Mouse (Mus musculus) stomach, embryonic 14.5 days (tissue): ENCODE data around the gene Sept3. TPM values are rescaled to one million over a fixed set of nuclear protein-coding genes. Genes with fewer than 3 reads are reported as not detected.

ENCODE experiments used
- ATAC-seq: fragments of 200-750 bp; cut with Nextera tagmentation; 2 replicates; pipeline ENCODE4 v1.8.0; 2017; ENCODE audit warnings: low read depth, moderate TSS enrichment; ENCODE audit not compliant: insufficient number of reproducible peaks, insufficient read depth, low FRiP score
- H3K27ac ChIP-seq: fragments of 300-500 bp; sonication (generic); 2 replicates; pipeline ENCODE4 v1.5.1; 2014; ENCODE audit warnings: mild to moderate bottlenecking, low read length, moderate library complexity, mixed read lengths
- H3K27me3 ChIP-seq: fragments of 300-500 bp; sonication (generic); 2 replicates; pipeline ENCODE4 v1.6.1; 2014; ENCODE audit warnings: low read length, control low read depth, mixed read lengths; ENCODE audit not compliant: control insufficient read depth, insufficient read depth
- H3K36me3 ChIP-seq: fragments of 300-500 bp; sonication (generic); 2 replicates; pipeline ENCODE4 v1.6.1; 2014; ENCODE audit warnings: mild to moderate bottlenecking, control low read depth, low read length, moderate library complexity, mixed read lengths; ENCODE audit not compliant: control insufficient read depth, insufficient read depth
- H3K4me1 ChIP-seq: fragments of 300-500 bp; sonication (generic); 2 replicates; pipeline ENCODE4 v1.6.1; 2014; ENCODE audit warnings: low read length, control low read depth, mixed read lengths; ENCODE audit not compliant: control insufficient read depth, insufficient read depth
- H3K4me2 ChIP-seq: fragments of 300-500 bp; sonication (generic); replicated peaks from 2 replicates; pipeline ENCODE4 v1.6.1; 2014; ENCODE audit warnings: low read depth, low read length, control low read depth
- H3K4me3 ChIP-seq: fragments of 300-500 bp; sonication (generic); 2 replicates; pipeline ENCODE4 v1.5.1; 2014; ENCODE audit warnings: low read depth, low read length, control low read depth
- H3K9ac ChIP-seq: fragments of 300-500 bp; sonication (generic); replicated peaks from 2 replicates; pipeline ENCODE4 v1.6.1; 2014; ENCODE audit warnings: low read depth, mild to moderate bottlenecking, control low read depth, low read length, moderate library complexity, mixed read lengths
- H3K9me3 ChIP-seq: fragments of 300-500 bp; sonication (generic); 2 replicates; pipeline ENCODE4 v1.6.1; 2016; ENCODE audit warnings: low read depth, low read length, control low read depth; ENCODE audit not compliant: control insufficient read depth
- WGBS: fragments of 180-500 bp; shearing (Covaris S2); extraction: QIAGEN DNeasy Blood & Tissue Kit; methylation state at CpG from one replicate; pipeline ENCODE4 v1.1.7; 2014; 5-methylcytosine and 5-hydroxymethylcytosine counted together
- polyA plus RNA-seq: library from polyadenylated mRNA; unstranded; fragments of >200 nt; fragmentation: Nextera tagmentation; extraction: Ambion mirVana; gene quantifications from 2 replicates; pipeline ENCODE4 v1.2.1, GENCODE M21; 2014

The Sept3 gene
- polyA plus RNA-seq, 1 experiment from 2014 or later: 16.1 TPM

- no peak for ATAC-seq
- Histone ChIP-seq H3K9ac (no peak overlapping the region), H3K4me3 (no peak overlapping the region), H3K9me3 (no peaks in the 10 kb centered on the region), H3K27me3 (no peaks in the 10 kb centered on the region), H3K27ac (no peak overlapping the region), H3K4me1 (no peaks in the 10 kb centered on the region), H3K36me3 (no peaks in the 10 kb centered on the region), H3K4me2 (no peak overlapping the region)
- WGBS: 47% methylated on average over 4 of the region's 4 CpGs
Observed at GRCm38 (mm10) chr15:82255248-82255647, 19.4 kb upstream of the Sept3 start.

- Histone ChIP-seq H3K4me2 (no peak overlapping the region), H3K4me1 (no peaks in the 10 kb centered on the region), H3K36me3 (no peaks in the 10 kb centered on the region), H3K27me3 (no peaks in the 10 kb centered on the region), H3K9me3 (no peaks in the 10 kb centered on the region), H3K27ac (no peak overlapping the region), H3K4me3 (no peak overlapping the region), H3K9ac (no peak overlapping the region)
- no peak for ATAC-seq
- 31% methylated on average over 10 of the region's 10 CpGs for WGBS
Observed at GRCm38 (mm10) chr15:82255944-82256383, 18.7 kb upstream of the Sept3 start.

GRCm38 (mm10) chr15:82259510-82259909, 15.2 kb upstream of the Sept3 start:
- no peak overlapping the region for H3K4me3 ChIP-seq
- H3K4me2 ChIP-seq: no peak overlapping the region
- H3K27ac ChIP-seq: no peak overlapping the region
- H3K27me3 ChIP-seq: no peaks in the 10 kb centered on the region
- no peaks in the 10 kb centered on the region for H3K9me3 ChIP-seq
- no peak for ATAC-seq
- H3K36me3 ChIP-seq: no peaks in the 10 kb centered on the region
- no peak overlapping the region for H3K9ac ChIP-seq
- 12% methylated on average over 16 of the region's 16 CpGs for WGBS
- no peaks in the 10 kb centered on the region for H3K4me1 ChIP-seq

- Histone ChIP-seq H3K9me3 (no peaks in the 10 kb centered on the region), H3K4me2 (no peak overlapping the region), H3K4me1 (no peaks in the 10 kb centered on the region), H3K4me3 (no peak overlapping the region), H3K9ac (no peak overlapping the region), H3K36me3 (no peaks in the 10 kb centered on the region), H3K27me3 (no peaks in the 10 kb centered on the region), H3K27ac (no peak overlapping the region)
- WGBS: 10% methylated on average over 6 of the region's 6 CpGs
- ATAC-seq: no peak
Observed at GRCm38 (mm10) chr15:82266356-82266755, 8.3 kb upstream of the Sept3 start.

- 22% methylated on average over 3 of the region's 3 CpGs for WGBS
- no peak overlapping the region for H3K4me2 ChIP-seq
- H3K9me3 ChIP-seq: no peaks in the 10 kb centered on the region
- no peaks in the 10 kb centered on the region for H3K36me3 ChIP-seq
- no peak overlapping the region for H3K27ac ChIP-seq
- H3K27me3 ChIP-seq: no peaks in the 10 kb centered on the region
- no peak overlapping the region for H3K9ac ChIP-seq
- no peaks in the 10 kb centered on the region for H3K4me1 ChIP-seq
- H3K4me3 ChIP-seq: no peak overlapping the region
- ATAC-seq: no peak
Observed at GRCm38 (mm10) chr15:82268185-82268584, 6.5 kb upstream of the Sept3 start.

- Histone ChIP-seq H3K4me2 (no peak overlapping the region), H3K4me3 (no peak overlapping the region), H3K36me3 (no peaks in the 10 kb centered on the region), H3K4me1 (no peaks in the 10 kb centered on the region), H3K27ac (no peak overlapping the region), H3K27me3 (no peaks in the 10 kb centered on the region), H3K9me3 (no peaks in the 10 kb centered on the region), H3K9ac (no peak overlapping the region)
- WGBS: 89% methylated on average over 9 of the region's 9 CpGs
- ATAC-seq: no peak
Observed at GRCm38 (mm10) chr15:82268783-82269182, 5.9 kb upstream of the Sept3 start.

GRCm38 (mm10) chr15:82271201-82271600, 3.5 kb upstream of the Sept3 start:
- H3K27ac ChIP-seq: no peak overlapping the region
- peaks cover 6% of the 10 kb centered on the region for H3K27me3 ChIP-seq
- no peak overlapping the region for H3K4me2 ChIP-seq
- ATAC-seq: no peak
- H3K4me1 ChIP-seq: peaks cover 12% of the 10 kb centered on the region; the same call in 1 of the 2 replicates
- no peaks in the 10 kb centered on the region for H3K36me3 ChIP-seq
- no peaks in the 10 kb centered on the region for H3K9me3 ChIP-seq
- no peak overlapping the region for H3K9ac ChIP-seq
- WGBS: 7% methylated on average over 5 of the region's 5 CpGs
- H3K4me3 ChIP-seq: no peak overlapping the region

GRCm38 (mm10) chr15:82272295-82272694, 2.4 kb upstream of the Sept3 start:
- H3K4me3 ChIP-seq: no peak overlapping the region
- H3K9ac ChIP-seq: no peak overlapping the region
- WGBS: 77% methylated on average over 6 of the region's 6 CpGs
- H3K9me3 ChIP-seq: no peaks in the 10 kb centered on the region
- peaks cover 13% of the 10 kb centered on the region; the same call in 1 of the 2 replicates for H3K4me1 ChIP-seq
- H3K4me2 ChIP-seq: no peak overlapping the region
- H3K27ac ChIP-seq: no peak overlapping the region
- H3K27me3 ChIP-seq: peaks cover 6% of the 10 kb centered on the region
- H3K36me3 ChIP-seq: no peaks in the 10 kb centered on the region
- ATAC-seq: no peak
